Mouse (Mus musculus) cerebellum, postnatal 14 days (tissue): ENCODE results near the gene Corin.

Source experiments
- DNase-seq, 2 experiments: peaks; one replicate each; pipeline ENCODE4 v3.0.0; 2021; ENCODE audit warnings: mixed read lengths in 2 of 2

Gene Corin

DNA sequence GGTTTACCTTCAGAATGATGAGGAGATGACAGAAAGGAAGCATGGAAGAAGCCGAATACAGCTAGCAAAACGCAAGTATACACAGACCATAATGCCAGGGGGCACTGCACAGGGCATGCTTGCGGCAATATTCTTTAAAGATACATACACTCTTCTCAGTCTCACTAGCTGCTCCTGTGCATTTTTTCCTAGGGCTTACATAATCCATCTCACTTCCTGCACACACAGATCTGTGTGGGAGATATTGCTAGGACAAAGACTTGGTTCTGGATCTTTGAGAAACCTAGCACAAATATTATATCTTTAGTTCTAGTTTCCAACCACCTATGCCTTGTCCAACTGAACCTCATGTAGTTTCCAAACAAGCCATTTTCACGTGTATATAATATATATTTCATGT lies 189.0 kb downstream of the Corin start:
- DNase-seq, result no peak

DNA sequence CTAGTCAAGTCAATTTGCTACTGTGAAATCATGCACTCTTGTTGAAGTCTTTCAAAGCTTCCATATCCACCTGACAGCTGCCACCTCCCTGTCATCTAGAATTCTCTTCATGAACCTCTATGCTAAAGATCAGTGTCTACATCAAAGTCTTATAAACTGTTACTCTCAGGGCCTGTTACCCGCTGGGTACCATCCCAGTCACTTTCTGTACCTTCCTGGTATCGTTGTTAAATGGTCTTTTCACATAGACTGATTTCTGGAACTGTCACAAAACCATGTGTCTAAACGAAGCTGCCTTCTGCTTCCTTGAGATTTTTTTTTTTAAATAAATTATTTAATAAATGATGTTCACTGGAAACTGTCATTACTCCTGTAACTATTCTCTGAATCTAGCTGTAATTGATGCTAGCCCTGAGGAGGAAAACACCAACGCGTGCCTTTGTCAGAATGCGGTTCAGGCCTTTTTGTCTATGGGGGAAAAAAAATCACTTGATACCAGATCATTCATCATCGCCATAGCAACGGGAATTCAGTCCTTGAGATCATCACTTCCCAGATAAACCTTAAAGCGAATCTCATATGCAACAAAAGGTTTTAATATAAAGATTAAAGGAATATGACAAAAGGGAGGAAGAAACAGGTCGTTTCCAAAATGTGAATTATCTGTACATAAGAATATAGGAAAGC lies 205.7 kb downstream of the Corin start:
- DNase-seq, result no peak

DNA sequence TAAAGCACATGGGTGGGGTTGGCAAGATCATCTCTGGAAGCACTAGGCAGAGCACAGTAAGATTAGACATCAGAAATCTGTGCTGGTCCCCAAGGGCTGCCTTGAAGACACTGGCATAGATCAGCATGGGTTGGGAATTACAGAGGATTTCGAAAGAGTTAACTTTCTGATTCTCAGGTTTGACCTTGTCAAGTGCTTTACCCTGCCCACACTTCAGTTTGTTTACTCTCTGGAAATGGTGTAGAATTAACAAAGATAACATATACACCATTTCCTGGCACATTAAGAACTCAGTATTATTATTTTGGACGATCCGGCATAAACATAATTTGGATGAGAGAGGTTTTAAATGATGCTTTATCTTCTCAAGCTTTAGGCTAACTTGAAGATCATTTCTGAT lies 219.2 kb downstream of the Corin start:
- DNase-seq, result no peak

DNA sequence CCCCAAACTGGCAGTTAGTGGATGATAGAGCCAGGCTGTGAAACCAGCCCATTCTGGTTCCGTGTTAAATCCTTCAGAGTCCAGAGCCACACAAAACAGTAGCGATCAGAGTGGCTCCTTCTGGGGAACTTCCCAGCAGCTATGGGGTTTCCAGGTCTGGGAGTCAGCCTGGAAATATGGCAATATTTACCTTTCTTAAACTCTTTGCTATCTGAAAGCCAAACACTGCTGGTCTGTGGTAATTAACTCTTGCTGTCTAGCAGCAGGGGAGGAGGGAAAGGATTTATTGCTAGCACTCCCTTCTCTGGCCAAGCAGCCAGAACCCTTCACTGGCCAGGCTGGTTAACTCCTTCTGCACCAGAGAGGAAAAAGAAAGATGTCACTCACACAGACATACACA lies 221.4 kb downstream of the Corin start:
- peak; percentile 55 to 60 for DNase-seq

DNA sequence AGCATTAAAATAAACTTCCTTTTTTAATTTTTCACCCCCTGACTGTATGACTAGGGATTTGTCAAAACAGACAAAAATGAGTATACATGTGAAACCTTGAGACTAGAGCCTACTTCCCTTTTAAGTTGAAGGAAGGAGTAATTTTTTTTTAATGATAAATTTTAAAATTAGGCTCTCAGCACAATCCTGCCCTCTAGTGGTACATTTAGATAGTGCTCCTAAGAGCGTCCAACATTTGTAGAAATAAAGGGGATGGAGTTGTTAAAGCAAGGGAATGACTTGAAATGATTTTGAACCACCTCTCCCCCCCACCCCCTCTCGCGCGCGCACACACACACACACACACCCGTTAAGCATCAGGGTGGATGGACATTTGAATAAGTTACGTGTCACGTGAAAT lies 234.6 kb downstream of the Corin start:
- DNase-seq, result peak; percentile 46 to 54

DNA sequence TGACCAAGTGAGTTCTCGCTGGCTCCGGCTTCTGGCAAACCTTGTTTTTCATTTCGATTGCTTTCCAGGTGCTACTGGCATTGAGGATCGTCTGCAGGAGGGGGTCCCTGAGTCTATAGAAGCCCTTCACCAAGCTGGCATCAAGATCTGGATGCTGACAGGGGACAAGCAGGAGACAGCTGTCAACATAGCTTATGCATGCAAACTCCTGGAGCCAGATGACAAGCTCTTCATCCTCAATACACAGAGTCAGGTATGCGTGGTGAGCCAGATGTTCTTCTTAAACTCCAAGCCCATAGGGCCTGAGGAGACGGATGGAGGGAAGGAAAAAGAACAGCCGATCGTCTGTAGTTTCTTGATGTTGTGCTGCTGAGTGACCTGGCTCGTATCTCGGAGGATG lies 235.1 kb downstream of the Corin start:
- no peak for DNase-seq

DNA sequence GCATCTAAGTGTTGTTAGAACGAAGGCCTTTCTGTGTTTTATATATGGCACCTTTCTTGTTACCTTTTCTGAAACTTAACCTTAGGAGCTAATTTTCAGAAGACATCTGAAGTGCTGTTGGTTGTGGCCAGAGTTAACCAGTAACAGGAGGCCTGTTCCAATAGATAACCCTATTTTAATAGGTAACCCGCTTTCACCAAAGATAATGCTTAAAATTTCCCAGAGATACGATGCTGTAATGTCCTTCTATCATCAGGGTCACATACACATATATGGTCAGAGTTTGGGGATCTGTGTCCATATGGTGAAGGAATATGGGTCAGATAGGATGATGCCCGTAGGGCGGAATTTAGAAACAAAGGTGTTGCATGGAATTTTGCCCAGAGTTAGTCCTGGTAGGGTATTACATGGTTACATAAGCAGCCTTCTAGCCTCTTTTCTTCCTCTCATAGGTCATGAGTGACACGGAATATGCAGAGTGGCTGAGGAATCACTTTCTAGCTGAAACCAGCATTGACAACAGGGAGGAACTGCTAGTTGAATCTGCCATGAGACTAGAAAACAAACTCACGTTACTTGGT lies 237.2 kb downstream of the Corin start:
- no peak for DNase-seq

DNA sequence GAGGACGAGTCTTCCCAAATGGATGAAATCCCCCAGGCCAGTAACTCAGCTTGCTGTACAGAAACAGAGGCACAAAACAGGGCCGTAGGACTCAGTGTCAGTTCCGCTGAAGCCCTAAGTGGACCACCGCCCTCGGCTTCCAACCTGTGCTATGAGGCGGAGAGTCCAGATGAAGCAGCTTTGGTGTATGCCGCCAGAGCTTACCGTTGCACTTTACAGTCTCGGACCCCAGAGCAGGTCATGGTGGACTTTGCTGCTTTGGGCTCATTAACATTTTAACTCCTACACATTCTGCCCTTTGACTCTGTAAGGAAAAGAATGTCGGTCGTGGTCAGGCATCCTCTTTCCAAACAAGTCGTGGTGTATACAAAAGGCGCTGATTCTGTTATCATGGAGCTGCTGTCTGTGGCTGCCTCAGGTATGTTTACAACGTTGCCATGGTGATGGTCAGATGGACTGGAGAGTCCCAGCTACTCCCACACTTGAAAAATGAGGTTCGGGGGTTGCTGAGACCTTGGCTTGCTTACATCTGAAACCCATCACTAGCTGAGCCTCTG lies 240.0 kb downstream of the Corin start:
- no peak for DNase-seq

DNA sequence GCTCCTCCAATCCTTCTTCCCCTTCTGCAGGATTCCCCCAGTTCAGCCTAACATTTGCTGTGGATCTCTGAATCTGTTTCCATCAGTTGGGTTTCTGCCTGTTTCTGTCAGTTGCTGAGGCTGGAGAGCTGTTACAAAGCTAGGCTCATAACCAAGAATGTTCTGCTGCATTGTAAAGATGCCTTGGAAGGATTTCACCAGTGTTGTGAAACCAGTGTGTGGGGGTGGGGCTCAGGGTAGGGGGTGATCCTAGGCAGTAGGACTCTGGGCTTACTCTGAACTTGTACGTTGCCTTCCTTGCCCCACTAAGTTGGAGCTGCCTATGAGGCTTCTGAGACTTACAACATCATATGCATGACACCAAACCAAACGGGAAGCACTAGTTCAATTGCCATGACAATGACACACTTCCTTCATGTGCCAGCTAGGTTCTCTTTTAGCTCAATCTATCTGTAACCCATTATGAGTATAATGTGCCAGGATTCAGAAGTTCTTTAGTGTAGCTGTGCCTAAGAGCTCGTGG lies 242.4 kb downstream of the Corin start:
- no peak for DNase-seq

DNA sequence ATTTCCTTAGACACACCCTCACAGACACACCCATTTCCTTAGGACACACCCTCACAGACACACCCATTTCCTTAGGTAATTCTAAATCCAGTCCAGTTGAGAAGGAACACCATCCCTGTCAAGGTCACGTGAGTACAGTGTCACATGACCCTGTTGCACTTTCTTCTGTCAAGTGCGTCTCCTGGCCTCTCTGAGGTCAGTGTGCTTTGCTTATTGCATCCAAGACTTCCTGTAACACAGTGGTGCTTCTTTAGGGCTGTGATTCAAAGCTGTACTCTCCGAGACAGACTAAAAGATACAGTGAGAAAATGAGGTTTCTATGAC lies 245.0 kb downstream of the Corin start:
- no peak for DNase-seq

DNA sequence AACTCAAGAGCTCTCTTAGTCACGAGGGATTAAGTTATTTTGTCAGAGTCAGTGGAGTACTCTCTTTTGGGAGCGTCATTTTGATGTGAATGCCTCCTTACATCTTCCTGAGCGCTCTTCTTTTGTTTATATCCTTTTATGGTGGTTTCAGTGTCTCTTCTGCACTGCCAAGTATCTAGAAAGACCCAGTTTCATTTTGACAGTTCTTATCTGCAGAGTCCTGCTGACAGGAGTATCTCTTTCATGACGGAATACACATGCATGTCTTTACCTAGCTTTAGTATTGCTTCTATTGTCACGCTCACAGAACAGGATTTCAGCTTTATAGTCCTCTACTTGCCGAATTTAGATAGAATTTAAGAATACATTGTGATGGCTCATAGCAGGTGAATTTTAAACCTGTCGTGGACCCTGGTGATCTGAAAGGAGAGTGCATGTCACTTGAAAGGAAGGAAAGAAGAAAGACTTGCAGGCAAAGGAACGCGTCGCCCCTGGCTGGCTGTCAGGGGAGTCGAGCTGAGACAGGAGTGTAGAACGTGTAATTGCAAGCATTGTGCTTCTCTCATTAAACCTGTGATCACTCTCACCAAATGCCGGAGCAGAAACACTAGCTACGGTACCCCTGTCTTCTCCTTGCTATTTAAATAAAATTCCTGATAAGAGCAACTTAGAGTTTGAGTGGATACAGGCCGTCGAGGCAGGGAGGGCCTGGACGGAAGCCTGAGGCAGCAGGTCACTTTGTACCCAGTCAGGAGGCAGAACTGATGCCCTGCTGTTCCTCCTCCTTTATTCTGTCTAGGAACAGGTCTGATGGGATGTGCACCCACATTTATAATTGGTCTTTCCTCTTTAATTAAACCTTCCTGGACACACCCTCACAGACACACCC lies 245.6 kb downstream of the Corin start:
- no peak for DNase-seq

DNA sequence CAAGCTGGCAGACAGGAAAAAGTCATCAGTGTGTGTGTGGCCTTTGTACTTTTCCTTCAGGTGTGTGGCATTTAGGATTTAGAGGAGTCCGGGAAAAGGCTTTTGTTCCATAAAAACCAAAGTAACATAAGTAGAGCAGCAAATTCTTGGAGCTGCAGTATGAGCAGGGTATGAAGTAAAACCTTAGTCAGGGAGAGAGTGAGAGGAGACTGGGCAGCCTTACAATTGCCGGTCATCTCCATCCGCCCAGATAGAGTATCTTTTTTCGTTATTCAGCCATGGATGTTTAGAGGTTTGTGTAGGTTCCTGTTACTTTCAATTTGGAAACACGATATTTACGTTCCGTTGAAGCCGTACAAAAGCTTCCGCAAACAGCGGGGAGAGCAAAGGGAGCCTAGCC lies 247.2 kb downstream of the Corin start:
- DNase-seq, result no peak

DNA sequence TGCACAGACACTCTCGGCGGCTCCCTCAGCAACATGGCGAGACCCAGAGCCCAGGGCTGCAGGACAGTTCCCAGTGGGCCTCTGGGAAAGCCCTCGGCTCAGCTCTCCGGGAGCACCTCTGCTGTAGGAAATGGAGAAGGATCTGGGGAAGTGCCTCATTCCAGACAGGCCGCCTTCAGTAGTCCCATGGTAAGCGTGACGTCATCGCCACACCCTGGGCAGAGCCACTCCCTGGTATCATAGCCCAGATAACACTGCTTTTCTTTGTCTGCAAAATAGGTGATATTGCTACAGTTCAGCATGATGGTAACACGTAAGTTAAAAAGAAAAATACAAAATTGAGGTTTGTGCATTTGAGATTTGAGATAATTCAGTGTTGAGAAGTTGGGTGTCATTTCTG lies 249.3 kb downstream of the Corin start:
- no peak for DNase-seq

DNA sequence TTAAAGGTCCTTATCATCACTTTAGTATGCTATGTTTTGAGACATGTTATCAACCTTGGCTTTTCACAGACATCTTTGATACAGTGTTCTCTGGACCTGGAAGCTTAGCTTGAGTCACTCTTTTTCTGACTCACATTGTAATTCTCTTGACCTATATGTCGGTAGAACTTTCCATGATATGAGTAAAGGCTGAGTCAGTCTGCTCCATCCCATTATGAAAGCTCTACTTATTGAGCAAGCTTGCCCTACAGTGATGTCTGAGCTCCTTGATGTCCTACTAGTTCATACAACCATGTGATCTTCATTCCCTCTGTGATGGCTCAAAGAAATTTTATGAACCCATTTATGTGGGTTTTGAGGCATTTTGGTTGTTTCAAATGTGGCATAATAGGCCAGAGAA lies 254.1 kb downstream of the Corin start:
- no peak for DNase-seq
